Mouse (Mus musculus): ENCODE data around the gene Spata2. TPM values are rescaled to one million over a fixed set of nuclear protein-coding genes. Genes with fewer than 3 reads are reported as not detected.
A peak's percentile ranks its signal among the peaks of the same experiment; 100 is the strongest.

Gene Spata2
- polyA plus RNA-seq, 1 experiment, result 45.9 TPM

DNA sequence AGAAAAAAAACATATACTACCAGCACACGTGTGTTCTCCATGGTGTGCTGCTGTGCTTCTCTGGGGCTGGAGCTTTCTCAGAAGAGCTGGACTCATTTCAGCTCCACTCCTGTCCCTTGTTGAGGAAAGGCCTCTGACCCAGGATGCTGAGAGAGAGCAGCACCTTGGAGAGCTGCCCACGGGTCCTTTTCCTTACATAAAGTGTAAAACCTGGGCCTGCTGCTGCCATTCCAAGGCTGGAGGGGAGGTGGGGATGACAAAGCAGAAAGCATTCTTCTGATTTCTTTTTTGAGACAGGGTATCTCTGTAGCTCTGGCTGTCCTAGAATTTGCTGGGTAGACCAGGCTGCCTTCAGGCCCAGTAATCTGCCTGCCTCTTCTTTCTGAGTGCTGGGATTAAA, 14.6 kb downstream of the Spata2 start:
- DNase-seq (ENCODE audit: low read depth), result no peak

GRCm38 (mm10) chr2:167476762-167477161, 15.9 kb downstream of the Spata2 start:
- DNase-seq (ENCODE audit: low read depth), result no peak
- TF ChIP-seq POLR2A (IDR thresholded peaks at IDR 0.05; ENCODE audit: borderline replicate concordance, extremely low read depth, insufficient read depth, insufficient read length, poor library complexity, severe bottlenecking), result no peak

More for the DNA sequence above, 14.6 kb downstream of the Spata2 start:
- TF ChIP-seq POLR2A (IDR thresholded peaks at IDR 0.05; ENCODE audit: borderline replicate concordance, extremely low read depth, insufficient read depth, insufficient read length, poor library complexity, severe bottlenecking) (no peak), CTCF (IDR thresholded peaks at IDR 0.05; ENCODE audit: borderline replicate concordance, extremely low read depth, insufficient read depth, insufficient read length) (no peak)

- no peak for TF ChIP-seq POLR2A (IDR thresholded peaks at IDR 0.05; ENCODE audit: borderline replicate concordance, extremely low read depth, insufficient read depth, insufficient read length, poor library complexity, severe bottlenecking)
- peak; percentile 29; the same call in 1 of the 2 replicates for TF ChIP-seq CTCF (IDR thresholded peaks at IDR 0.05; ENCODE audit: borderline replicate concordance, extremely low read depth, insufficient read depth, insufficient read length)
Measured at GRCm38 (mm10) chr2:167476200-167476688, 16.4 kb downstream of the Spata2 start.

GRCm38 (mm10) chr2:167475596-167475995, 17.1 kb downstream of the Spata2 start:
- no peak for TF ChIP-seq POLR2A (IDR thresholded peaks at IDR 0.05; ENCODE audit: borderline replicate concordance, extremely low read depth, insufficient read depth, insufficient read length, poor library complexity, severe bottlenecking)
- TF ChIP-seq CTCF (IDR thresholded peaks at IDR 0.05; ENCODE audit: borderline replicate concordance, extremely low read depth, insufficient read depth, insufficient read length), result no peak
- DNase-seq (ENCODE audit: low read depth), result no peak

More at GRCm38 (mm10) chr2:167476200-167476688, 16.4 kb downstream of the Spata2 start:
- DNase-seq (ENCODE audit: low read depth), result peak; percentile 91

DNA sequence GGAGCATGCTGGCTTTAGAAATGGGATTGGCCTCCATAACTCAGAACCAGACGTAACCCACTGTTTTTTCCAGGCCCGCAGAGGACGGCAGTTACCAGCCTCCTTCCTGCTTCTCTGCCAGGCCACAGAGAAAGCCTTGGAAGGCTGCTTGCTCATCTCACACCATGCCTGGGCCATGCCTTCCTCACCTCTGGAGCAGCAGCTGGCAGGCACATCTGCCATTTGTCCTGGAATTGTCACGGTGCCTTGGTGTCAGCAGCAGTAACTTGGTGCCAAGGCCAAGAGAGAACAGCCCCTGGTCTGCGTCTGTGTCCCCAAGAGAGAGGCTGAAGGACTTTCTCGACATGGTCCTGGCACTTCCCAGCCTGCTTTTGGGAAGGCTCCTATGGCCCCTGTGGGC, 18.5 kb downstream of the Spata2 start:
- no peak for DNase-seq (ENCODE audit: low read depth)
- no peak for TF ChIP-seq POLR2A (IDR thresholded peaks at IDR 0.05; ENCODE audit: borderline replicate concordance, extremely low read depth, insufficient read depth, insufficient read length, poor library complexity, severe bottlenecking)
- TF ChIP-seq CTCF (IDR thresholded peaks at IDR 0.05; ENCODE audit: borderline replicate concordance, extremely low read depth, insufficient read depth, insufficient read length), result no peak

GRCm38 (mm10) chr2:167471585-167471984, 21.1 kb downstream of the Spata2 start:
- DNase-seq (ENCODE audit: low read depth), result no peak

DNA sequence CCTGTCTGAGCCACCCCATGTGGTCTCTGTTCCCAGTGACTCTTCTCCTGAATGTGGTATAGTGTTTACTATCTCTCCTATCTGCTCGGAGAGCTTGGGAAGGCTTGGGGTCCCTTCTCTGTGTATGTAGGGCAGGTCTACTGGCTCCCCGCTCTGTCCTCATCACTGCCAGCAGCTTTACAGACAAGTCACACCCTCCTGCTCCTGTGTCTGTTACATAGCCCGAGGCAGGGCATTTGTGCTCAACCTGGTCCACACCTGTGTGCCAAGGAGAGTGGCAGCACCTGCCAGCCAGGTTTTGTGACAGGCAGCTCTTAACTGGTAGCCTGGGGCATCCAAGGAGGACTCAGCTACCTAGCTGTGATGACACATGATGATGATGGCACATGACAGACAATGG, 22.1 kb downstream of the Spata2 start:
- DNase-seq (ENCODE audit: low read depth), result no peak
- TF ChIP-seq POLR2A (IDR thresholded peaks at IDR 0.05; ENCODE audit: borderline replicate concordance, extremely low read depth, insufficient read depth, insufficient read length, poor library complexity, severe bottlenecking), result no peak
- TF ChIP-seq CTCF (IDR thresholded peaks at IDR 0.05; ENCODE audit: borderline replicate concordance, extremely low read depth, insufficient read depth, insufficient read length), result no peak

More at GRCm38 (mm10) chr2:167471585-167471984, 21.1 kb downstream of the Spata2 start:
- TF ChIP-seq CTCF (IDR thresholded peaks at IDR 0.05; ENCODE audit: borderline replicate concordance, extremely low read depth, insufficient read depth, insufficient read length) (no peak), POLR2A (IDR thresholded peaks at IDR 0.05; ENCODE audit: borderline replicate concordance, extremely low read depth, insufficient read depth, insufficient read length, poor library complexity, severe bottlenecking) (no peak)

DNA sequence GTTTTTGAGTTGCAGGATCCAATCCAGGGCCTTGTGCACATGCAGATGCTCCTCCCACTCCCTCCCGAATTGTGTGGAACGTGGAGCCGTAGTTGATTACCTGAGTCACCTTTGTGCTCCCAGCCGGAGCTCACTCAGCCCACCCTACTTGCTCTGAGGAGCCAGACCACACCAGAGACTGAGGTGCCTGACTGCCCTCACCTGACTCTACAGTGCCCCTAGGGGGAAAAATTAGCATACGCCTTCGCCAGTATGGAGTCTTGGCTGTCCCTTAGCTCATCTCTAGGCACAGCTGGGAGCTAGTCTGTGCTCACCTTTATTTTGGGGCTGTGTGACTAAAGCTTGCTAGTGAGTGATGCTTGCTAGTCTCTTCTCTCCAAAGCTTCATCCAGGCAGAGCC, 24.2 kb downstream of the Spata2 start:
- TF ChIP-seq POLR2A (IDR thresholded peaks at IDR 0.05; ENCODE audit: borderline replicate concordance, extremely low read depth, insufficient read depth, insufficient read length, poor library complexity, severe bottlenecking) (no peak), CTCF (IDR thresholded peaks at IDR 0.05; ENCODE audit: borderline replicate concordance, extremely low read depth, insufficient read depth, insufficient read length) (no peak)
- DNase-seq (ENCODE audit: low read depth), result no peak

DNA sequence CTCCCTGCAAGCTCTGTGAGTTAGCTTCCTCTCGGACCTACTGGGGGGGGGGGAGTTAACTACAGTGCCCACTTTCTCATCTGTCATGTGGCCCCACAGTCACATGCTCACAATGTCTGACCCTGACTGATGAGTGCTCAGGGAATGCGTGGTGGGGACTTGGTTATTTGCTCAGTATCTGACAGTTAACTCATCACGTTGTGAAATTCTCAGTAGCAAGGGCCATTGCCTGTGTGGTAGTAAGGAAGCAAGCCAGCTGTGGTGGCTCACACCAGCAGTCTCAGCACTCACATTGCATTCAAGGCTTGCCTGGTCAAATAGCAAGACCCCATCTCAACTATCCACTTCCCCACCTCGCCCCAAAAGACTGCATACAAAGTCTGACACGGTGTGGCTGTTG, 25.5 kb downstream of the Spata2 start:
- TF ChIP-seq CTCF (IDR thresholded peaks at IDR 0.05; ENCODE audit: borderline replicate concordance, extremely low read depth, insufficient read depth, insufficient read length) (no peak), POLR2A (IDR thresholded peaks at IDR 0.05; ENCODE audit: borderline replicate concordance, extremely low read depth, insufficient read depth, insufficient read length, poor library complexity, severe bottlenecking) (no peak)
- no peak for DNase-seq (ENCODE audit: low read depth)

GRCm38 (mm10) chr2:167465951-167466350, 26.7 kb downstream of the Spata2 start:
- TF ChIP-seq CTCF (IDR thresholded peaks at IDR 0.05; ENCODE audit: borderline replicate concordance, extremely low read depth, insufficient read depth, insufficient read length), result no peak
- no peak for TF ChIP-seq POLR2A (IDR thresholded peaks at IDR 0.05; ENCODE audit: borderline replicate concordance, extremely low read depth, insufficient read depth, insufficient read length, poor library complexity, severe bottlenecking)
- DNase-seq (ENCODE audit: low read depth), result no peak

GRCm38 (mm10) chr2:167463802-167464201, 28.9 kb downstream of the Spata2 start:
- TF ChIP-seq POLR2A (IDR thresholded peaks at IDR 0.05; ENCODE audit: borderline replicate concordance, extremely low read depth, insufficient read depth, insufficient read length, poor library complexity, severe bottlenecking) (no peak), CTCF (IDR thresholded peaks at IDR 0.05; ENCODE audit: borderline replicate concordance, extremely low read depth, insufficient read depth, insufficient read length) (no peak)
- DNase-seq (ENCODE audit: low read depth), result no peak

- peak; percentile 59 for DNase-seq (ENCODE audit: low read depth)
- TF ChIP-seq CTCF (IDR thresholded peaks at IDR 0.05; ENCODE audit: borderline replicate concordance, extremely low read depth, insufficient read depth, insufficient read length) (peak; percentile 82), POLR2A (IDR thresholded peaks at IDR 0.05; ENCODE audit: borderline replicate concordance, extremely low read depth, insufficient read depth, insufficient read length, poor library complexity, severe bottlenecking) (no peak)
Measured at GRCm38 (mm10) chr2:167462954-167463353, 29.7 kb downstream of the Spata2 start.

Measured in brain, embryonic 14.5 days (tissue).